Mouse (Mus musculus): ENCODE results near the gene Dtx1.
A peak's percentile ranks its signal among the peaks of the same experiment; 100 is the strongest.

DNA sequence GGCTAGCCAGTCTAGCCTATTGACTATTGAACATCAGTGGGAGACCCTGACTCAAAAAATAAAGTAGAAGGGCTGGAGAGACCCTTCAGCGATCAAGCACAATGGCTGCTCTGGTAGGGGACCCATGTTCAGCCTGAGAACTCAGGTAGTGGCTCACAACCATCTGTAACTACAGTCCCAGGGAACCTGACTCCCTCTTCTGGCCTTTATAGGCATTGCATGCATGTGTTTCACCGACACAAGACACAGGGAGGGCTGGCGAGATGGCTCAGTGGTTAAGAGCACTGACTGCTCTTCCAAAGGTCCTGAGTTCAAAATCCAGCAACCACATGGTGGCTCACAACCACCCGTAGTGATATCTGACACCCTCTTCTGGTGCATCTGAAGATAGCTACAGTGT is 30.4 kb upstream of the Dtx1 start:
- peak; percentile 73 for TF ChIP-seq CTCF (IDR thresholded peaks at IDR 0.05; ENCODE audit: low read depth, low read length)
- TF ChIP-seq GATA1 (IDR thresholded peaks at IDR 0.05; ENCODE audit: borderline replicate concordance, low read length) = no peak
- TF ChIP-seq TAL1 (conservative IDR thresholded peaks at IDR 0.05; ENCODE audit: low read depth, low read length) = no peak
- TF ChIP-seq POLR2AphosphoS5 (IDR thresholded peaks at IDR 0.05; ENCODE audit: insufficient replicate concordance, low read depth, low read length) = no peak
- TF ChIP-seq GATA2 (IDR thresholded peaks at IDR 0.05; ENCODE audit: borderline replicate concordance, low read depth, low read length) = no peak
